Mouse (Mus musculus) brown adipose tissue, adult 24 weeks (tissue): ENCODE results near the gene Tfcp2l1. TPM values are rescaled to one million over a fixed set of nuclear protein-coding genes. Genes with fewer than 3 reads are reported as not detected.

Experiments used
- H3K27ac ChIP-seq: fragments of 200-500 bp; replicated peaks from 2 replicates; pipeline ENCODE4 v1.5.1; 2012; ENCODE audit warnings: low read depth, mild to moderate bottlenecking, low read length
- H3K4me1 ChIP-seq: fragments of 200-500 bp; 2 replicates; pipeline ENCODE4 v1.6.1; 2012; ENCODE audit warnings: low read length, mixed read lengths; ENCODE audit not compliant: control insufficient read depth, insufficient read depth, insufficient read length
- H3K4me3 ChIP-seq: fragments of 200-500 bp; 2 replicates; pipeline ENCODE4 v1.5.1; 2012; ENCODE audit warnings: low read depth, mild to moderate bottlenecking, low read length, moderate library complexity; ENCODE audit not compliant: insufficient read depth
- polyA plus RNA-seq: library from polyadenylated mRNA; stranded (reverse); fragments of >200 nt; gene quantifications from 2 replicates; pipeline ENCODE4 v1.2.4, GENCODE M21; 2012; ENCODE audit not compliant: missing spikeins, insufficient read depth, insufficient read length

Tfcp2l1 gene
- polyA plus RNA-seq, 1 experiment = 0.20 TPM

DNA sequence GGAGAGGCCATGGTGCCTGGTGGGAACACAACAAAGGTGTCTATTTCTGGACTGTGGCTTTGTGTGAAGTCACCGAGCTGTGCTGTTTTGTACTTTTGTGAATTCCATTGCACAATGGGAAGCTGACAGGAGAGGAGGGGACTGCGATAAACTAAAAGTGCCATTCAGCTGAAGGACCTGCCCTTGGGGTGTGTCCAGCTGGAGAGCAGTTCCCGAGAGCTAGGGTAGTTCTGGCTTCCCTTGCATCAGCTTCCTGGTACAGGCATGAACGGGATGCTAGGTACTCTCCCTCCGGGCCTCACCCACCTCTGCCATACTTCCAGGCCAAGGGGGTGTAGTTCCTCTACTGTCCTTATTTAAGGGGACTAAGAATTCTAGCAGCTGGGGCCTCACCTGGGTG, 62.1 kb downstream of the Tfcp2l1 start:
- H3K27ac ChIP-seq = no peak overlapping the region
- no peaks in the 10 kb centered on the region for H3K4me1 ChIP-seq

DNA sequence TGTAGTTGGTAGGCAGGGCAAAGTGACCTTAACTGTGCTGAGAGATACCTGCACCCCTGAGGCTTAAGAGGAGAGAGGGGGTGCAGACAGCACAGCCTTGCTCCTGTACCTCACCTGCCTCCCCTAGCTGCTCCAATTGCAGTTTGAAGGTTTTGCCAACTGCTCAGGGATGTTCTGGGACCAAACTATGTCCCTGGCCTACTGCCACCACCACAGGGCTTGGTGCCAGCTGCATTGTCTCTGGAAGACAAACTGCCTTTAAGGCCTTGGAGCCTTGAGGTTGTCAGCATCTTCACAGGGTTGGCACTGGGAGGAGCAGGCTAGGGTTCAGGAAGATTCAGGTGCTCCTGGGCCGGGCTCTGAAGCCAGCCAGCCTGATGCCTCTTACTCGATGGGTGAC, 66.7 kb downstream of the Tfcp2l1 start:
- Histone ChIP-seq H3K4me3 (no peak overlapping the region), H3K27ac (no peak overlapping the region), H3K4me1 (no peaks in the 10 kb centered on the region)

More for the DNA sequence above, 62.1 kb downstream of the Tfcp2l1 start:
- no peak overlapping the region for H3K4me3 ChIP-seq

DNA sequence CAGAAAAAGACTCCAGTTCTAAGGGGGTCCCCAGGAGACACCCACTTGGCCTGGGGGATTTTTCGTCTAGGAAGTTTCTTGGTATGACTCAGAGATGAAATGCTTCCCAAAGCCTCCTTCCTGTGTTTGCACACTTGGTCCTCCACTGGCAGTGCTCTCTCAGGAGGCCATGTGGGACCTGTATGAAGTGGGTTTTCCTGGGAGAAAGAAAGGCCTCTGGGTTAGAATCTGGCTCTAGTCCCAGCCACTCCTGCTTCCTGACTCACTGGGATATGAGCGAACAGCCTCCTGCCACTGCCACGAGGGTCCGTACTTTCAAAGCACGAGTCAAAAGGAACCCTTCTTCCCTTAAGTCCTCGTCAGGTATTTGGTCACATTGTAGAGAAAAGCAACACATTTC, 70.2 kb downstream of the Tfcp2l1 start:
- no peak overlapping the region for H3K4me3 ChIP-seq
- H3K27ac ChIP-seq = no peak overlapping the region
- no peaks in the 10 kb centered on the region for H3K4me1 ChIP-seq

DNA sequence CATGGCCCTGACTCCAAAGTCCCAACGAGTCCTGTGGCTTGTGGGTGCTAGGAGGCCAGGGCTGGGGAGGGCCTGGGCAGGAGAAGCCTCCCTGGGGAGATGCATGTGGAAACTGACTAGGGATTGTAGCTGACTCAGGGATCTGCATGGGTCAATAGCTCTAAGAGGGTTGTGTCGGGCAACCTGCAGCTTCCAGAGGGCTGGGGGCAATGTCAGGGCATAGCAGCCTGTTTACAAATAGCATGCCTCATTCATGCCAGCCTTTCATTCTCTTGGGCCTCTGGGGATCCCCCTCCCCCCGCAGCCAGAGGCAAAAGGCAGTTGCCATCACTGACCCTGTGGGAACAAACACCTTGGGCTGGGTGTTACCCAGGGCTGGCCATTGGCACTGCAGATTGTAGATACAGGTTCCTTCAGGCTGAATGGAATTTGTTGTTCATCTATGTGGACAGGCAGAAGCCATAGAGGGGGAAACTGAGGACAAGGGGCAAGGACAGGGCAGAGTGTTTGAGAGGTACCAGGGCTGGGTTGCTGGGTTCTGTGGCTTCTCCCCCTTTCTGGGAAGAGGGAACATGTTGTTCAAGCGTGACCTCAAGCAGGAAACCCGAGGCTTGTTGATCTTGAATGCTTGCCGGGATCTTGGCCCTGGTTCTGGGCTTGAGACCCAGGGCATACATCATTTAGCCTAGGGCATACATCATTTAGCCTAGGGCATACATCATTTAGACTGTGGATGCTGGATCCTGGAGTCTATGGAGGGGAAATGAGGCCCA, 71.6 kb downstream of the Tfcp2l1 start:
- Histone ChIP-seq H3K4me3 (no peak overlapping the region), H3K4me1 (no peaks in the 10 kb centered on the region), H3K27ac (no peak overlapping the region)

DNA sequence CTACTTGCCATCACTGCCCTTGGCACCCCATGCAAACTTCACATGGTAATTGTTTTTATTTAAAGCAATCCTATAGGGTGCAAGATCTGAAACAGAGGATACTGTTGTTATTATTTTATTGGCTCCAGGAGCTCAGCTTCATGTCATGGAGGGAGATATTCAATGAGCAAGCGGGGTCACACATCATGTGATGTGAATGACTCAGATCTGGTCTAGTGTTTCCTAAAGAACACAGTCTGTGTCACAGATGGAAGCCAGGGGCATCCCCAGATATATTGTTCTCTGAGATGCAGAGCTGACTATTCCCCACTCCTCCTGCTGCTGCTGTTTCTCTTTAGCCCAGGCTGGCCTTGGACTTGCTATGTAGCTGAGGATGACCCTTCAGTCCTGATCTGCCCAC, 72.2 kb downstream of the Tfcp2l1 start:
- no peaks in the 10 kb centered on the region for H3K4me1 ChIP-seq
- no peak overlapping the region for H3K4me3 ChIP-seq
- no peak overlapping the region for H3K27ac ChIP-seq

DNA sequence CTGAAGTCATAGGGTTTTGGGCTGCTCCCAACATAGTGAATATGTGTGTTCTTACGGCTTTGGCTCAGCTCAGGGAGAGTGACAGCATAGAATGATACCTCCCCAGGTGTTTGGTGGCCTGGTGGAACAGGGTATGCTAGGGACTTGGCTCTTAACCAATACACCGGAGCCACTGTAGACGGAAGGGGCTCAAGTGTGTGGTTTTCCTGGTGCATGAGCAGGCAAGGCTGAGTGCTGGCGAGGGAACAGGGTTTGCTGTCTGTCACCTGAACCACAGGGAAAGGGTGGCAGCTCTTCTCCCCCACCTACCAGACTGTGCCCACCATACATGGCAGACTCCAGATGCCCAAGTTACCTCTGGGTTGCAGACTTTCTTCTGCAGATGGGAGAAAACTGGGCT, 83.9 kb downstream of the Tfcp2l1 start:
- H3K4me1 ChIP-seq = no peaks in the 10 kb centered on the region

DNA sequence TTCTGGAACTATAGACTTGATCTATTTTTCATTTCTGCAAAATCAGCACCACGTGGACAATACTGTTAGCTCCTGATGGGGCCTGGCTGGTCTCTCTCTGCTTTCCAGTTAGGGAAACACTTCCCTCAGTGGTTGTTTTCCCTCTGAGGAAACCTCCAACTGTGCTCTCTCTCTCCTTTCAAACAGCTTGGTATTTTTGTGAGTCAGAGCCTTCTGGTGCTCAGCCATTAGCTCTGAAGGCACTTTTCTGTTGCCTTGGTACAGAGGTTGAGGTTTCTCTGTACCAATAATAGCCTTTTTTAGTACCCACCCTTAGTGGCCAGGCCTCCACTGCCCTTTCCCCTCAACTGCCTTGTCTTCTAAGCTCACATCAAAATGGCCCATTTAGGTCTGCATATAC, 88.5 kb downstream of the Tfcp2l1 start:
- no peak overlapping the region for H3K4me3 ChIP-seq
- H3K4me1 ChIP-seq = no peaks in the 10 kb centered on the region
- no peak overlapping the region for H3K27ac ChIP-seq

More for the DNA sequence above, 83.9 kb downstream of the Tfcp2l1 start:
- H3K4me3 ChIP-seq = no peak overlapping the region
- H3K27ac ChIP-seq = no peak overlapping the region

DNA sequence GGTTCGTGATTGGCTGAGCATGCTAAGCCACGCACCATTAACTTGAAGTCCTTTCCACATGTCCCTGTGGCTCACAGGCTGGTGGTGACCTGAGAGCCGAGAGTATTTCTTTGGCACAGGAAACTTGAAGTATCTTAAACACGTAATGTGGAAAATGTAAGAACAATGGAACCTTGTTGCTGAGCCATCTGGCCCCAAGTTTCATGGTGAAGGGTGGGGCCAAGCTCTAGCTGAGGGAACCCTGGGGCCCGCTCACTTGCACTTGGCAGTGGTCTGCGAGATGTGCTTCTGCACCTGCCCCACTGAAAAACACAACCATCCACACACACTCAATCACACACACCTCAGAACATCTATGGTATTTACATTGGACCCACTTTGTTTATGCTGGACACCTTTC, 90.3 kb downstream of the Tfcp2l1 start:
- Histone ChIP-seq H3K4me3 (no peak overlapping the region), H3K27ac (no peak overlapping the region), H3K4me1 (no peaks in the 10 kb centered on the region)

DNA sequence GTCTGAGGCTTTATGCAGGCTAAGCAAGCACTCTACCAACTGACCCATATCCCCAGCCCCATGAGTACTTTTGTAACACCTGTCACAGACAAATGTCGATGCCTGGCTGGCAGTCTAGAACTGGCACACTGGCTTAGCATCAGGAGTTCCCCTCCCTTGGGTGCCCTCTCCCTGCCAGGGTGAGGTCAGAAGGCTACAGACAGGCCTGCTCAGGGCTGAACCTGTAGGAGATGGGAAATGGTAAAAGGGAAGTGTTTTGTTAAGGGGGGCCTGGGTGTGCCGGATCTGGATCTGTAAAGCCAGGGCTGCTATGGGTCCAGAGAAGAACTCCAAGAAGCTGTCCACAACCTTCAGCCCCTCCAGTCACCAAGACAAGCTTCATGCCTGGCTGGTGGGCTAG, 92.0 kb downstream of the Tfcp2l1 start:
- Histone ChIP-seq H3K4me3 (no peak overlapping the region), H3K27ac (no peak overlapping the region), H3K4me1 (no peaks in the 10 kb centered on the region)

DNA sequence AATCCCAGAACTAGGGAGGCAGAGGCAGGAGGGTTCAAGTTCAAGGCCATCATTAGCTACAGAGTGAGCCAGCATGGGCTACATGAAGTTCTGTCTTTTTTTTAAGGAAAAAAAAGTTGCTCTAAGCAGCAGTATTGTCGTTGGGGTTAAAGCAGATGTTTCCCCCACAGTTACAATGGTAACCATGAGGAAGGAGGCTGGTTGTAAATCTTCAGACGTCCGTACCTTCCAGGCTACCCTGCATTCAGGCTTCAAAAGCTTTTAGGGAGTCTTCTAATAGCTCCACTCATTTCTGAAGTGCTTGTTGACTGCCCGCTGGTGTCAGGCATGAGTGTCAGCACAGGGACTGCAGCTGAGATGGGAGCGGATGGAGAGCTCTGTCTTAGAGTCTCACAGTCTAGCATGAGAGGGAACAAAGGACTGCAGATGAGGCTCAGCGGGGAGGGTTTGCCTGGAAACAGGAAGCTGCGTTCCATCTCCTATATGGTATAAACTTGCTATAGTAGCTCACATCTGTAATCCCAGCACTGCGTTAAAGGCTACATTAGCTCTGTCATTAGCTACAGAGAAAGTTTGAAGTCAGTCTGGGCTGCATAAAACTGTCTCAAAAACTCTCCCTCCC, 92.8 kb downstream of the Tfcp2l1 start:
- Histone ChIP-seq H3K4me1 (no peaks in the 10 kb centered on the region), H3K27ac (no peak overlapping the region), H3K4me3 (no peak overlapping the region)

DNA sequence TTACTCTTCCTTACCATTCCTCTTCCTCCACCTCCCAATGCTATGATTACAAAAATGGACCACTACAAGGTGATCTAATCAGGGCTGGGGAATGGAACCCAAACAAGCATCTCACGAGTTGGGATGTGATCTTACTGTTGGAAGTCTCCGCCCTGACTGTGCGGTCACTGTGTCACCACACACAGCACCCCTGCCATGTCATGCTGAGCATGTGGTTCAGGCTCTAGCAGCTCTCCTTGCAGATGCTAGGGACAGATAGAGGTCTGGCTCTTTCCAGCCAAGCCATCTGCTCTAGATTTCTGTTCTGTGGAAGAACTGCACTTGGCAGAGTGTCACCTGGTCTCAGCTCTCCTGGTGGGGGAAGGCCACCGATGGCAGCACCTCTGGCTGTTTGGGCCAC, 99.3 kb downstream of the Tfcp2l1 start:
- Histone ChIP-seq H3K4me1 (no peaks in the 10 kb centered on the region), H3K27ac (no peak overlapping the region), H3K4me3 (no peak overlapping the region)

DNA sequence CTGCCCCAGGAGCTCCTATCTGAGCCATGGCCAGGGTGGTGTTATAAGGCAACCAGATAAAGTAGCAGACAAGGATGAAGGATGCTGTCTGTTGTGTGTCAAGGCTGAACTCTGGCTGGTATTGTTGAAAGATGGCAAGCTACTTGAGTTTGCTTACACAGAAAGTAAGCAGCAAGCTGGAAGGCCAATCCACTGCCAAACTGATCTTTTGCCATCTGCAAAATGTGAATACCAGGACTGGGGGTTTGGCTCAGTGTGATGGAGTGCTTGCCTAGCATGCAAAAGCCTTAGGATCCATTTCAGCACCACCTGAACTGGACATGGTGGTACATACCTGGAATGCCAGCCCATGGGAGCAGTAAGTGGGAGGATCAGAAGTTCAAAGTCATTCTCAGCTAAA, 101.1 kb downstream of the Tfcp2l1 start:
- H3K4me3 ChIP-seq = no peak overlapping the region
- no peaks in the 10 kb centered on the region for H3K4me1 ChIP-seq
- H3K27ac ChIP-seq = no peak overlapping the region

Other genes with a start within 250 kb of the Tfcp2l1 start
- gene Clasp1, start 238.9 kb upstream of the Tfcp2l1 start, polyA plus RNA-seq = 11.5 and 15.4 TPM in 2 replicates